In the genomic region with DNA sequence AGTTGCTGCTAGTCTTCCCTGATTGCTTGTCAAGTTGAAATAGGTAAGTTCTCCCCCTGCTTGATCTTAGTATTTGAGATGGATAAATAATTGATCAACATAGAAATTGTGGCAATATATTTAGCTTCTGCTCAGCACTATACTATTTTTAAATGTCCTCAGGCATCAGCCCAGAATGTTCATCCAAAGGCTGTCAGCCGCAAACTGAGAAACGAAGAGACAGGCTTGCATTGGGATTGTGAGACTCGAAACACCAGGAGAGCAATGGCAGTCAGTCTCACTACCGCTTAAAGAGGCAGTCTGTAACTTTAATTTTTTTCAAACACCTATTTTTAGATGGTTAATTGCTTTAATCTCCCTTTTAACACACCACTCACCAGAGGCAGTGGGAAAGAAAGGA, we compare ENCODE assay signal across 22 mouse cellular contexts. TPM values are rescaled to one million over a fixed set of nuclear protein-coding genes. Genes with fewer than 3 reads are reported as not detected.
A peak's percentile ranks its signal among the peaks of the same experiment; 100 is the strongest.
DNase-seq lines count a peak whose midpoint lies in the region; ATAC-seq and TF ChIP-seq lines count a peak whose summit lies in the region.
"Had no signal": no experiment of that assay in that cellular context is flagged by ENCODE, and none has a peak within 500 bp of the region (broad histone marks: within the 10 kb centered on the region; RNA-seq: fewer than 3 reads in every experiment).

No protein-coding gene starts in this region.

- no peaks in the 10 kb centered on the region for H3K36me3 ChIP-seq in forebrain, postnatal 0 days (ENCODE audit: insufficient read depth)
- no peaks in the 10 kb centered on the region for H3K36me3 ChIP-seq in forebrain, embryonic 10.5 days (replicated peaks)
- H3K36me3 ChIP-seq: heart, embryonic 10.5 days; heart, embryonic 13.5 days; hindbrain, embryonic 12.5 days; hindbrain, embryonic 15.5 days had no signal

- H3K4me3 ChIP-seq in forebrain, postnatal 0 days (ENCODE audit: low read depth, low read length) = no peak overlapping the region
- no peak overlapping the region for H3K4me3 ChIP-seq in forebrain, embryonic 10.5 days
- H3K4me3 ChIP-seq: heart, embryonic 10.5 days; heart, embryonic 13.5 days; hindbrain, embryonic 12.5 days; hindbrain, embryonic 15.5 days had no signal

- TF ChIP-seq CTCF in forebrain, postnatal 0 days (IDR thresholded peaks at IDR 0.05; ENCODE audit: low read depth) = no peak

- no peak overlapping the region for H3K4me2 ChIP-seq in forebrain, postnatal 0 days (ENCODE audit: low read depth)
- H3K4me2 ChIP-seq: heart, embryonic 13.5 days; hindbrain, embryonic 12.5 days; hindbrain, embryonic 15.5 days had no signal

- H3K9me3 ChIP-seq in forebrain, postnatal 0 days (ENCODE audit: low read length) = no peaks in the 10 kb centered on the region
- no peaks in the 10 kb centered on the region for H3K9me3 ChIP-seq in forebrain, embryonic 10.5 days
- H3K9me3 ChIP-seq: heart, embryonic 10.5 days; heart, embryonic 13.5 days; hindbrain, embryonic 12.5 days; hindbrain, embryonic 15.5 days had no signal

- H3K27me3 ChIP-seq in forebrain, postnatal 0 days (ENCODE audit: insufficient read depth, low read length) = no peaks in the 10 kb centered on the region
- no peaks in the 10 kb centered on the region for H3K27me3 ChIP-seq in forebrain, embryonic 10.5 days (ENCODE audit: poor library complexity, severe bottlenecking)
- H3K27me3 ChIP-seq: hindbrain, embryonic 12.5 days; hindbrain, embryonic 15.5 days had no signal

- H3K4me1 ChIP-seq in forebrain, postnatal 0 days (ENCODE audit: insufficient read depth) = no peaks in the 10 kb centered on the region
- 0 out of 2 replicates have a peak, but pooled peaks cover 4% of the 10 kb centered on the region for H3K4me1 ChIP-seq in forebrain, embryonic 10.5 days
- H3K4me1 ChIP-seq: heart, embryonic 10.5 days; hindbrain, embryonic 12.5 days; hindbrain, embryonic 15.5 days had no signal

- WGBS in forebrain, postnatal 0 days = 53% methylated on average over 4 of the region's 4 CpGs
- WGBS in forebrain, embryonic 10.5 days = 90% methylated on average over 4 of the region's 4 CpGs

- H3K27ac ChIP-seq in forebrain, postnatal 0 days (ENCODE audit: low read depth, low read length) = no peak overlapping the region
- no peak overlapping the region for H3K27ac ChIP-seq in forebrain, embryonic 10.5 days
- H3K27ac ChIP-seq: heart, embryonic 10.5 days; heart, embryonic 13.5 days; hindbrain, embryonic 12.5 days; hindbrain, embryonic 15.5 days had no signal

- DNase-seq in forebrain, postnatal 0 days = peak; percentile 29
- DNase-seq in forebrain, embryonic 10.5 days (ENCODE audit: extremely low spot score, low spot score) = no peak
- peak; percentile 64 for DNase-seq in heart, adult 11 months
- no peak for DNase-seq in heart, adult 9 months (ENCODE audit: low spot score in 2 of 2)
- DNase-seq in right cerebral cortex, adult 18-20 months = peak; percentile 14
- no peak for DNase-seq in right cerebral cortex, postnatal 4 days
- DNase-seq: adrenal gland, adult 8-10 months; adrenal gland, postnatal 25 days; cerebellum, adult 18-20 months; cerebellum, adult 9-10 months; cerebellum, postnatal 14 days; gastrocnemius, postnatal 36 days; heart, postnatal 14 days had no signal

- peak; percentile 55 for ATAC-seq in forebrain, postnatal 0 days
- ATAC-seq: activated CD4-positive, CD25-positive, alpha-beta regulatory T cell, adult 4 months; forebrain, embryonic 14.5 days; intestine, postnatal 0 days had no signal

- no peak overlapping the region for H3K9ac ChIP-seq in forebrain, postnatal 0 days
- H3K9ac ChIP-seq: heart, embryonic 13.5 days; hindbrain, embryonic 12.5 days; hindbrain, embryonic 15.5 days had no signal

RNA-seq across cellular contexts. Expression of a gene that starts 13.8 kb away (rescaled TPM):
- 7.3 and 7.6 TPM in 2 replicates for total RNA-seq in forebrain, postnatal 0 days (2014; rRNA removed)
- polyA plus RNA-seq in forebrain, postnatal 0 days (2015; fragmentation: Nextera tagmentation; extraction: Ambion mirVana) = 3.3 and 4.1 TPM in 2 replicates
- polyA plus RNA-seq in forebrain, embryonic 10.5 days (2016; fragmentation: Nextera tagmentation; extraction: Ambion mirVana) = 20.7 and 22.7 TPM in 2 replicates

RNA-seq across cellular contexts. Expression of a gene that starts 40.4 kb away (rescaled TPM):
- total RNA-seq in forebrain, postnatal 0 days (2014; rRNA removed) = 31.4 and 45.5 TPM in 2 replicates
- 90.9 and 107 TPM in 2 replicates for polyA plus RNA-seq in forebrain, postnatal 0 days (2015; fragmentation: Nextera tagmentation; extraction: Ambion mirVana)
- 11.0 and 11.7 TPM in 2 replicates for polyA plus RNA-seq in forebrain, embryonic 10.5 days (2016; fragmentation: Nextera tagmentation; extraction: Ambion mirVana)
- total RNA-seq: granulocyte monocyte progenitor cell, adult 5-6 weeks; hematopoietic stem cell, adult 5-6 weeks had no signal

Comparison
In these comparisons a context has a peak if more than half of its experiments do, and no peak if none do; other contexts are left out.
1. DNase-seq: peak in forebrain, postnatal 0 days (single experiment), heart, adult 11 months (single experiment) and right cerebral cortex, adult 18-20 months (single experiment); none in forebrain, embryonic 10.5 days (single experiment), heart, adult 9 months (0 of 2) and right cerebral cortex, postnatal 4 days (single experiment).